ENCODE assay signal across 15 mouse cellular contexts in genomic region chr2:37797046-37797445, GRCm38 (mm10). TPM values are rescaled to one million over a fixed set of nuclear protein-coding genes. Genes with fewer than 3 reads are reported as not detected.
"Had no signal": no experiment of that assay in that cellular context is flagged by ENCODE, and none has a peak within 500 bp of the region (broad histone marks: within the 10 kb centered on the region; RNA-seq: fewer than 3 reads in every experiment).

No protein-coding gene starts in this region.

- H3K9me3 ChIP-seq: kidney, embryonic 15.5 days; liver, embryonic 12.5 days; liver, embryonic 15.5 days had no signal

- H3K36me3 ChIP-seq: liver, embryonic 15.5 days had no signal

- H3K4me2 ChIP-seq: kidney, embryonic 15.5 days; liver, embryonic 12.5 days; liver, embryonic 15.5 days; midbrain, embryonic 11.5 days had no signal

- H3K9ac ChIP-seq: kidney, embryonic 15.5 days; liver, embryonic 12.5 days; liver, embryonic 15.5 days had no signal

- ATAC-seq: intestine, postnatal 0 days; liver, embryonic 12.5 days had no signal

- H3K27ac ChIP-seq: liver, embryonic 12.5 days; liver, embryonic 15.5 days had no signal

- DNase-seq: left cerebral cortex, postnatal 4 days; liver; lung, adult 2 months; lung, postnatal 14 days; lung, postnatal 4 days; midbrain, embryonic 14.5 days; thymus, adult 18-20 months; thymus, postnatal 36 days had no signal

- H3K4me3 ChIP-seq: kidney, embryonic 15.5 days; liver, embryonic 12.5 days; liver, embryonic 15.5 days had no signal

RNA-seq across cellular contexts. Expression of gene Crb2, which starts 21.0 kb away (rescaled TPM):
- total RNA-seq: megakaryocyte progenitor cell, adult 5-6 weeks; megakaryocyte-erythroid progenitor cell, adult 5-6 weeks had no signal
